10 mouse cellular contexts compared by ENCODE assay signal in the genomic region with DNA sequence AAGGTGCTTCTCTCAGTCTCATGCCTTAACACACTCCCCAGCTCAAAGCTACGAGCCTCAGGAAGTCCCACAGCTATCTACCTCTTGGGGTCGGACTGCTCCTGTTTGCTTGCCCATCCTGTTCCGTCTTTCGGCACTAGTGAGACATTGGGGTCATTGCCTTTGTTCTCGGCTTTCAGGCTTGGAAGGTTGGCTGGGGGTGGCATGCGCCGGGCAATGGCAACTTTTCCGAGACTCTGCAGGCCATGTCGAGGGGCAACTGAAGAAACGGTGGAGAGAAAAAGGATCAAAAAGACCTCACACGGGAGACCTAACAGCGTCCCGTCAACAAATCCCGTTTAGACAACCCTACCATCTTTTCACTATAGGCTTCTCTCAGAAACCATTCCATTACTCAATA. TPM values are rescaled to one million over a fixed set of nuclear protein-coding genes. Genes with fewer than 3 reads are reported as not detected.
DNase-seq lines count a peak whose midpoint lies in the region; ATAC-seq and TF ChIP-seq lines count a peak whose summit lies in the region.
"Had no signal": no experiment of that assay in that cellular context is flagged by ENCODE, and none has a peak within 500 bp of the region (broad histone marks: within the 10 kb centered on the region; RNA-seq: fewer than 3 reads in every experiment).

No protein-coding gene starts in this region.

- H3K4me3 ChIP-seq in liver, embryonic 11.5 days (ENCODE audit: low read depth, low read length), result 0 out of 2 replicates have a peak overlapping the region, but pooled peaks have one; percentile 18
- H3K4me3 ChIP-seq in forebrain, embryonic 13.5 days, result peak overlapping the region; percentile 100
- peak overlapping the region; percentile 98 for H3K4me3 ChIP-seq in limb, embryonic 10.5 days
- H3K4me3 ChIP-seq in olfactory bulb, adult 2 months (ENCODE audit: insufficient read depth, low read depth, low read length), result peak overlapping the region; percentile 6; the same call in 1 of the 2 replicates

- TF ChIP-seq CTCF in olfactory bulb, adult 2 months (IDR thresholded peaks at IDR 0.05; ENCODE audit: insufficient read depth, low read depth, low read length), result no peak

- H3K9ac ChIP-seq in liver, embryonic 11.5 days (ENCODE audit: low read depth, low read length), result peak overlapping the region; percentile 40
- peak overlapping the region; percentile 100 for H3K9ac ChIP-seq in forebrain, embryonic 13.5 days

- H3K9me3 ChIP-seq in liver, embryonic 11.5 days (ENCODE audit: control insufficient read depth, low read length), result no peaks in the 10 kb centered on the region
- no peaks in the 10 kb centered on the region for H3K9me3 ChIP-seq in forebrain, embryonic 13.5 days (replicated peaks)
- no peaks in the 10 kb centered on the region for H3K9me3 ChIP-seq in limb, embryonic 10.5 days (replicated peaks)

- H3K27me3 ChIP-seq in liver, embryonic 11.5 days (replicated peaks; ENCODE audit: control insufficient read depth, insufficient read depth, low read length), result no peaks in the 10 kb centered on the region
- no peaks in the 10 kb centered on the region for H3K27me3 ChIP-seq in forebrain, embryonic 13.5 days
- no peaks in the 10 kb centered on the region for H3K27me3 ChIP-seq in limb, embryonic 10.5 days (ENCODE audit: low read depth, poor library complexity, severe bottlenecking)

- peak overlapping the region; percentile 97 for H3K4me2 ChIP-seq in liver, embryonic 11.5 days
- peak overlapping the region; percentile 99 for H3K4me2 ChIP-seq in forebrain, embryonic 13.5 days

- WGBS in liver, embryonic 11.5 days, result 81% methylated on average over 14 of the region's 14 CpGs
- WGBS in forebrain, embryonic 13.5 days, result 79% methylated on average over 14 of the region's 14 CpGs
- 90% methylated on average over 14 of the region's 14 CpGs for WGBS in limb, embryonic 10.5 days
- WGBS in olfactory bulb, adult 2 months, result 36% methylated on average over 14 of the region's 14 CpGs

- H3K36me3 ChIP-seq in liver, embryonic 11.5 days (ENCODE audit: control insufficient read depth, insufficient read depth, low read length), result peaks cover 56% of the 10 kb centered on the region
- peaks cover 56% of the 10 kb centered on the region for H3K36me3 ChIP-seq in forebrain, embryonic 13.5 days (ENCODE audit: poor library complexity, severe bottlenecking)
- peaks cover 59% of the 10 kb centered on the region for H3K36me3 ChIP-seq in limb, embryonic 10.5 days

- no peak for ATAC-seq in liver, embryonic 11.5 days (replicated peaks; ENCODE audit: low FRiP score)
- no peak for ATAC-seq in forebrain, embryonic 13.5 days
- ATAC-seq in megakaryocyte-erythroid progenitor cell, adult 5-6 weeks (replicated peaks; ENCODE audit: low FRiP score, low TSS enrichment, poor library complexity, severe bottlenecking), result no peak

- no peak for DNase-seq in liver, embryonic 11.5 days (ENCODE audit: low spot score)
- DNase-seq in liver, result no peak
- no peak for DNase-seq in limb, embryonic 10.5 days (ENCODE audit: low spot score)
- no peak for DNase-seq in thymus, adult 18-20 months
- DNase-seq: right cerebral cortex, postnatal 25 days had no signal

- no peak for TF ChIP-seq POLR2A in olfactory bulb, adult 2 months (IDR thresholded peaks at IDR 0.05; ENCODE audit: insufficient read depth, low read depth, low read length)

- H3K4me1 ChIP-seq in liver, embryonic 11.5 days (replicated peaks; ENCODE audit: control insufficient read depth, insufficient read depth, low read length), result peaks cover 18% of the 10 kb centered on the region
- H3K4me1 ChIP-seq in forebrain, embryonic 13.5 days, result peaks cover 36% of the 10 kb centered on the region
- H3K4me1 ChIP-seq in limb, embryonic 10.5 days, result peaks cover 32% of the 10 kb centered on the region
- peaks cover 13% of the 10 kb centered on the region for H3K4me1 ChIP-seq in olfactory bulb, adult 2 months (ENCODE audit: control insufficient read depth, insufficient read depth, low read length)

- no peak overlapping the region for H3K27ac ChIP-seq in liver, embryonic 11.5 days (ENCODE audit: low read depth, low read length)
- H3K27ac ChIP-seq in forebrain, embryonic 13.5 days, result no peak overlapping the region
- no peak overlapping the region for H3K27ac ChIP-seq in limb, embryonic 10.5 days
- H3K27ac ChIP-seq in olfactory bulb, adult 2 months (ENCODE audit: insufficient read depth, low read depth, low read length), result no peak overlapping the region

RNA-seq across cellular contexts. Expression of a gene that starts 2.6 kb away (rescaled TPM):
- polyA plus RNA-seq in liver, embryonic 11.5 days (2014; fragmentation: Nextera tagmentation; extraction: Ambion mirVana), result 169 and 205 TPM in 2 replicates
- 213 TPM in 2 replicates for polyA plus RNA-seq in forebrain, embryonic 13.5 days (2015; fragmentation: Nextera tagmentation; extraction: Ambion mirVana)
- polyA plus RNA-seq in limb, embryonic 10.5 days (2016; fragmentation: Nextera tagmentation; extraction: Ambion mirVana), result 213 and 229 TPM in 2 replicates
- 146 and 391 TPM in 2 replicates for polyA plus RNA-seq in olfactory bulb, adult 2 months (2012; ENCODE audit: insufficient read depth, insufficient read length, low replicate concordance, missing spikeins)
- total RNA-seq in megakaryocyte-erythroid progenitor cell, adult 5-6 weeks (2014; fragmentation: Nextera tagmentation), result 392 and 430 TPM in 2 replicates
- 44.9 and 47.1 TPM in 2 replicates for total RNA-seq in megakaryocyte-erythroid progenitor cell, adult 5-6 weeks (2017)

RNA-seq across cellular contexts. Expression of a gene that starts 13.7 kb away (rescaled TPM):
- 13.9 and 20.0 TPM in 2 replicates for polyA plus RNA-seq in liver, embryonic 11.5 days (2014; fragmentation: Nextera tagmentation; extraction: Ambion mirVana)
- polyA plus RNA-seq in forebrain, embryonic 13.5 days (2015; fragmentation: Nextera tagmentation; extraction: Ambion mirVana), result 5.6 and 6.0 TPM in 2 replicates
- 1.5 and 1.8 TPM in 2 replicates for polyA plus RNA-seq in limb, embryonic 10.5 days (2016; fragmentation: Nextera tagmentation; extraction: Ambion mirVana)
- polyA plus RNA-seq in olfactory bulb, adult 2 months (2012; ENCODE audit: insufficient read depth, insufficient read length, low replicate concordance, missing spikeins), result not detected in 2 replicates
- not detected in 2 replicates for total RNA-seq in megakaryocyte-erythroid progenitor cell, adult 5-6 weeks (2014; fragmentation: Nextera tagmentation)
- total RNA-seq in megakaryocyte-erythroid progenitor cell, adult 5-6 weeks (2017), result 7.4 TPM in 1 of 2 replicates, not detected in the other

RNA-seq across cellular contexts. Expression of a gene that starts 26.1 kb away (rescaled TPM):
- 24.1 and 28.1 TPM in 2 replicates for polyA plus RNA-seq in liver, embryonic 11.5 days (2014; fragmentation: Nextera tagmentation; extraction: Ambion mirVana)
- 3.5 and 4.2 TPM in 2 replicates for polyA plus RNA-seq in forebrain, embryonic 13.5 days (2015; fragmentation: Nextera tagmentation; extraction: Ambion mirVana)
- polyA plus RNA-seq in limb, embryonic 10.5 days (2016; fragmentation: Nextera tagmentation; extraction: Ambion mirVana), result 1.6 and 2.0 TPM in 2 replicates
- polyA plus RNA-seq in olfactory bulb, adult 2 months (2012; ENCODE audit: insufficient read depth, insufficient read length, low replicate concordance, missing spikeins), result not detected in 2 replicates
- not detected in 2 replicates for total RNA-seq in megakaryocyte-erythroid progenitor cell, adult 5-6 weeks (2014; fragmentation: Nextera tagmentation)
- 15.8 TPM in 1 of 2 replicates, not detected in the other for total RNA-seq in megakaryocyte-erythroid progenitor cell, adult 5-6 weeks (2017)

RNA-seq across cellular contexts. Expression of a gene that starts 27.1 kb away (rescaled TPM):
- 61.4 and 73.6 TPM in 2 replicates for polyA plus RNA-seq in liver, embryonic 11.5 days (2014; fragmentation: Nextera tagmentation; extraction: Ambion mirVana)
- polyA plus RNA-seq in forebrain, embryonic 13.5 days (2015; fragmentation: Nextera tagmentation; extraction: Ambion mirVana), result 82.5 and 82.6 TPM in 2 replicates
- polyA plus RNA-seq in limb, embryonic 10.5 days (2016; fragmentation: Nextera tagmentation; extraction: Ambion mirVana), result 74.2 and 74.7 TPM in 2 replicates
- polyA plus RNA-seq in olfactory bulb, adult 2 months (2012; ENCODE audit: insufficient read depth, insufficient read length, low replicate concordance, missing spikeins), result 684 TPM in 1 of 2 replicates, not detected in the other
- total RNA-seq in megakaryocyte-erythroid progenitor cell, adult 5-6 weeks (2014; fragmentation: Nextera tagmentation), result 158 TPM in 2 replicates
- 63.3 and 105 TPM in 2 replicates for total RNA-seq in megakaryocyte-erythroid progenitor cell, adult 5-6 weeks (2017)

RNA-seq across cellular contexts. Expression of a gene that starts 30.3 kb away (rescaled TPM):
- 429 and 459 TPM in 2 replicates for polyA plus RNA-seq in liver, embryonic 11.5 days (2014; fragmentation: Nextera tagmentation; extraction: Ambion mirVana)
- polyA plus RNA-seq in forebrain, embryonic 13.5 days (2015; fragmentation: Nextera tagmentation; extraction: Ambion mirVana), result 0.93 and 0.99 TPM in 2 replicates
- 0.39 and 0.56 TPM in 2 replicates for polyA plus RNA-seq in limb, embryonic 10.5 days (2016; fragmentation: Nextera tagmentation; extraction: Ambion mirVana)
- polyA plus RNA-seq in olfactory bulb, adult 2 months (2012; ENCODE audit: insufficient read depth, insufficient read length, low replicate concordance, missing spikeins), result not detected in 2 replicates
- total RNA-seq in megakaryocyte-erythroid progenitor cell, adult 5-6 weeks (2014; fragmentation: Nextera tagmentation), result not detected in 2 replicates
- total RNA-seq in megakaryocyte-erythroid progenitor cell, adult 5-6 weeks (2017), result not detected in 2 replicates
- total RNA-seq: common myeloid progenitor, adult 5-6 weeks; left cerebral cortex, postnatal 36 days had no signal

Comparison
In these comparisons a context has a peak if more than half of its experiments do, and no peak if none do; other contexts are left out.
1. H3K4me3 ChIP-seq: peak in every context shown above with its lines; median percentile 100 in forebrain, embryonic 13.5 days; 98 in limb, embryonic 10.5 days; 18 in liver, embryonic 11.5 days; 6 in olfactory bulb, adult 2 months.